Mouse (Mus musculus): Measurements from ENCODE around the gene Fmo5. TPM values are rescaled to one million over a fixed set of nuclear protein-coding genes. Genes with fewer than 3 reads are reported as not detected.

The Fmo5 gene
- polyA plus RNA-seq (2014; fragmentation: Nextera tagmentation; extraction: Ambion mirVana) = 0.53 TPM in 1 of 2 replicates, not detected in the other

- DNase-seq = peak; percentile 16
- Histone ChIP-seq H3K36me3 (ENCODE audit: control insufficient read depth, insufficient read depth, low read length) (no peaks in the 10 kb centered on the region), H3K4me3 (replicated peaks; ENCODE audit: low read depth, low read length) (0 out of 2 replicates have a peak within 1 kb of the TSS, but pooled peaks have one; percentile 2), H3K27ac (replicated peaks; ENCODE audit: low read depth, low read length) (no peak within 1 kb of the TSS), H3K9ac (replicated peaks; ENCODE audit: low read length) (peak within 1 kb of the TSS; percentile 4; the same call in 1 of the 2 replicates), H3K4me1 (ENCODE audit: control insufficient read depth, insufficient read depth, low read length) (no peaks in the 10 kb centered on the region), H3K9me3 (ENCODE audit: control insufficient read depth, low read length) (no peaks in the 10 kb centered on the region), H3K27me3 (ENCODE audit: control insufficient read depth, insufficient read depth, low read length) (no peaks in the 10 kb centered on the region), H3K4me2 (ENCODE audit: low read length) (peak within 1 kb of the TSS; percentile 39)
- ATAC-seq (ENCODE audit: low FRiP score, low TSS enrichment) = no peak
- 7% methylated on average over 18 of the region's 18 CpGs for WGBS
Measured at GRCm38 (mm10) chr3:97628391-97629001, at the start of gene Fmo5. TSS of gene Fmo5 (plus strand) at chr3:97628804.

- no peaks in the 10 kb centered on the region for H3K36me3 ChIP-seq (ENCODE audit: control insufficient read depth, insufficient read depth, low read length)
- 0 out of 2 replicates have a peak, but pooled peaks cover 3% of the 10 kb centered on the region for H3K4me1 ChIP-seq (ENCODE audit: control insufficient read depth, insufficient read depth, low read length)
- no peak overlapping the region for H3K4me3 ChIP-seq (replicated peaks; ENCODE audit: low read depth, low read length)
- H3K4me2 ChIP-seq (ENCODE audit: low read length) = peak overlapping the region; percentile 36
- H3K9me3 ChIP-seq (ENCODE audit: control insufficient read depth, low read length) = no peaks in the 10 kb centered on the region
- H3K9ac ChIP-seq (replicated peaks; ENCODE audit: low read length) = no peak overlapping the region; the same call in 1 of the 2 replicates
- WGBS = 53% methylated on average over 18 of the region's 18 CpGs
- DNase-seq (peak; percentile 97), ATAC-seq (ENCODE audit: low FRiP score, low TSS enrichment) (peak; percentile 76)
- peak overlapping the region; percentile 60 for H3K27ac ChIP-seq (replicated peaks; ENCODE audit: low read depth, low read length)
- H3K27me3 ChIP-seq (ENCODE audit: control insufficient read depth, insufficient read depth, low read length) = no peaks in the 10 kb centered on the region
Measured at GRCm38 (mm10) chr3:97585383-97586160, 43.0 kb upstream of the Fmo5 start.

GRCm38 (mm10) chr3:97587656-97588055, 40.9 kb upstream of the Fmo5 start:
- H3K9ac ChIP-seq (replicated peaks; ENCODE audit: low read length) = no peak overlapping the region
- no peaks in the 10 kb centered on the region for H3K27me3 ChIP-seq (ENCODE audit: control insufficient read depth, insufficient read depth, low read length)
- no peak overlapping the region for H3K27ac ChIP-seq (replicated peaks; ENCODE audit: low read depth, low read length)
- WGBS = 92% methylated on average over 9 of the region's 9 CpGs
- H3K4me1 ChIP-seq (ENCODE audit: control insufficient read depth, insufficient read depth, low read length) = 0 out of 2 replicates have a peak, but pooled peaks cover 3% of the 10 kb centered on the region
- no peak for DNase-seq
- ATAC-seq (ENCODE audit: low FRiP score, low TSS enrichment) = no peak
- H3K4me3 ChIP-seq (replicated peaks; ENCODE audit: low read depth, low read length) = no peak overlapping the region
- H3K4me2 ChIP-seq (ENCODE audit: low read length) = no peak overlapping the region
- no peaks in the 10 kb centered on the region for H3K9me3 ChIP-seq (ENCODE audit: control insufficient read depth, low read length)
- no peaks in the 10 kb centered on the region for H3K36me3 ChIP-seq (ENCODE audit: control insufficient read depth, insufficient read depth, low read length)

- Histone ChIP-seq H3K9ac (replicated peaks; ENCODE audit: low read length) (no peak overlapping the region), H3K4me3 (replicated peaks; ENCODE audit: low read depth, low read length) (no peak overlapping the region), H3K27ac (replicated peaks; ENCODE audit: low read depth, low read length) (no peak overlapping the region), H3K4me1 (ENCODE audit: control insufficient read depth, insufficient read depth, low read length) (0 out of 2 replicates have a peak, but pooled peaks cover 1% of the 10 kb centered on the region), H3K9me3 (ENCODE audit: control insufficient read depth, low read length) (no peaks in the 10 kb centered on the region), H3K27me3 (ENCODE audit: control insufficient read depth, insufficient read depth, low read length) (no peaks in the 10 kb centered on the region), H3K36me3 (ENCODE audit: control insufficient read depth, insufficient read depth, low read length) (no peaks in the 10 kb centered on the region), H3K4me2 (ENCODE audit: low read length) (no peak overlapping the region)
- DNase-seq = no peak
- WGBS = 64% methylated on average over 8 of the region's 8 CpGs
- ATAC-seq (ENCODE audit: low FRiP score, low TSS enrichment) = no peak
Measured at GRCm38 (mm10) chr3:97590699-97591098, 37.9 kb upstream of the Fmo5 start.

GRCm38 (mm10) chr3:97593089-97593488, 35.5 kb upstream of the Fmo5 start:
- H3K9ac ChIP-seq (replicated peaks; ENCODE audit: low read length) = no peak overlapping the region
- no peaks in the 10 kb centered on the region for H3K27me3 ChIP-seq (ENCODE audit: control insufficient read depth, insufficient read depth, low read length)
- WGBS = 94% methylated on average over 5 of the region's 5 CpGs
- no peak for DNase-seq
- H3K4me2 ChIP-seq (ENCODE audit: low read length) = no peak overlapping the region
- no peaks in the 10 kb centered on the region for H3K9me3 ChIP-seq (ENCODE audit: control insufficient read depth, low read length)
- no peak for ATAC-seq (ENCODE audit: low FRiP score, low TSS enrichment)
- no peaks in the 10 kb centered on the region for H3K36me3 ChIP-seq (ENCODE audit: control insufficient read depth, insufficient read depth, low read length)
- H3K27ac ChIP-seq (replicated peaks; ENCODE audit: low read depth, low read length) = no peak overlapping the region
- H3K4me1 ChIP-seq (ENCODE audit: control insufficient read depth, insufficient read depth, low read length) = no peaks in the 10 kb centered on the region
- no peak overlapping the region for H3K4me3 ChIP-seq (replicated peaks; ENCODE audit: low read depth, low read length)

- DNase-seq (no peak), ATAC-seq (ENCODE audit: low FRiP score, low TSS enrichment) (no peak)
- Histone ChIP-seq H3K4me3 (replicated peaks; ENCODE audit: low read depth, low read length) (no peak overlapping the region), H3K4me2 (ENCODE audit: low read length) (no peak overlapping the region), H3K27ac (replicated peaks; ENCODE audit: low read depth, low read length) (no peak overlapping the region), H3K27me3 (ENCODE audit: control insufficient read depth, insufficient read depth, low read length) (no peaks in the 10 kb centered on the region), H3K9ac (replicated peaks; ENCODE audit: low read length) (no peak overlapping the region), H3K4me1 (ENCODE audit: control insufficient read depth, insufficient read depth, low read length) (no peaks in the 10 kb centered on the region), H3K36me3 (ENCODE audit: control insufficient read depth, insufficient read depth, low read length) (no peaks in the 10 kb centered on the region), H3K9me3 (ENCODE audit: control insufficient read depth, low read length) (no peaks in the 10 kb centered on the region)
- 94% methylated on average over 13 of the region's 13 CpGs for WGBS
Measured at GRCm38 (mm10) chr3:97594140-97594539, 34.5 kb upstream of the Fmo5 start.

- Histone ChIP-seq H3K36me3 (ENCODE audit: control insufficient read depth, insufficient read depth, low read length) (no peaks in the 10 kb centered on the region), H3K4me2 (ENCODE audit: low read length) (no peak overlapping the region), H3K9me3 (ENCODE audit: control insufficient read depth, low read length) (no peaks in the 10 kb centered on the region), H3K27ac (replicated peaks; ENCODE audit: low read depth, low read length) (no peak overlapping the region), H3K9ac (replicated peaks; ENCODE audit: low read length) (no peak overlapping the region), H3K4me1 (ENCODE audit: control insufficient read depth, insufficient read depth, low read length) (no peaks in the 10 kb centered on the region), H3K27me3 (ENCODE audit: control insufficient read depth, insufficient read depth, low read length) (no peaks in the 10 kb centered on the region), H3K4me3 (replicated peaks; ENCODE audit: low read depth, low read length) (no peak overlapping the region)
- ATAC-seq (ENCODE audit: low FRiP score, low TSS enrichment) (no peak), DNase-seq (no peak)
- 92% methylated on average over 6 of the region's 6 CpGs for WGBS
Measured at GRCm38 (mm10) chr3:97595066-97595465, 33.5 kb upstream of the Fmo5 start.

- no peaks in the 10 kb centered on the region for H3K36me3 ChIP-seq (ENCODE audit: control insufficient read depth, insufficient read depth, low read length)
- H3K9me3 ChIP-seq (ENCODE audit: control insufficient read depth, low read length) = no peaks in the 10 kb centered on the region
- H3K4me3 ChIP-seq (replicated peaks; ENCODE audit: low read depth, low read length) = no peak overlapping the region
- no peaks in the 10 kb centered on the region for H3K4me1 ChIP-seq (ENCODE audit: control insufficient read depth, insufficient read depth, low read length)
- no peak overlapping the region for H3K4me2 ChIP-seq (ENCODE audit: low read length)
- H3K27me3 ChIP-seq (ENCODE audit: control insufficient read depth, insufficient read depth, low read length) = no peaks in the 10 kb centered on the region
- DNase-seq = no peak
- ATAC-seq (ENCODE audit: low FRiP score, low TSS enrichment) = no peak
- no peak overlapping the region for H3K27ac ChIP-seq (replicated peaks; ENCODE audit: low read depth, low read length)
- no peak overlapping the region for H3K9ac ChIP-seq (replicated peaks; ENCODE audit: low read length)
- 90% methylated on average over 8 of the region's 8 CpGs for WGBS
Measured at GRCm38 (mm10) chr3:97596796-97597195, 31.8 kb upstream of the Fmo5 start.

Data from midbrain, embryonic 14.5 days (tissue).